Mouse (Mus musculus) kidney, postnatal 0 days (tissue): ENCODE results near the gene Nudt11. TPM values are rescaled to one million over a fixed set of nuclear protein-coding genes. Genes with fewer than 3 reads are reported as not detected.

ENCODE experiments used
- ATAC-seq: fragments of 200-750 bp; cut with Nextera tagmentation; replicated peaks from 2 replicates; pipeline ENCODE4 v1.8.0; 2017; ENCODE audit warnings: low read depth, moderate number of reproducible peaks, moderate TSS enrichment, moderate library complexity; ENCODE audit not compliant: low FRiP score
- DNase-seq: peaks from one replicate; pipeline ENCODE4 v3.0.0-alpha.2; 2016; ENCODE audit warnings: low spot score
- H3K27ac ChIP-seq: fragments of 300-500 bp; sonication (generic); 2 replicates; pipeline ENCODE4 v1.5.1; 2014; ENCODE audit warnings: mild to moderate bottlenecking
- H3K27me3 ChIP-seq: fragments of 300-500 bp; sonication (generic); 2 replicates; pipeline ENCODE4 v1.6.1; 2014; ENCODE audit warnings: low read length, mixed read lengths; ENCODE audit not compliant: insufficient read depth
- H3K36me3 ChIP-seq: fragments of 300-500 bp; sonication (generic); 2 replicates; pipeline ENCODE4 v1.6.1; 2014; ENCODE audit warnings: low read length, mixed read lengths; ENCODE audit not compliant: insufficient read depth
- H3K4me1 ChIP-seq: fragments of 300-500 bp; sonication (generic); replicated peaks from 2 replicates; pipeline ENCODE4 v1.6.1; 2014; ENCODE audit warnings: antibody characterized with exemption, low read length, mixed read lengths; ENCODE audit not compliant: insufficient read depth
- H3K4me2 ChIP-seq: fragments of 300-500 bp; sonication (generic); 2 replicates; pipeline ENCODE4 v1.6.1; 2014; ENCODE audit warnings: mild to moderate bottlenecking, low read length, moderate library complexity, mixed read lengths
- H3K4me3 ChIP-seq: fragments of 300-500 bp; sonication (generic); replicated peaks from 2 replicates; pipeline ENCODE4 v1.5.1; 2014; ENCODE audit warnings: low read depth, low read length
- H3K9ac ChIP-seq: fragments of 300-500 bp; sonication (generic); 2 replicates; pipeline ENCODE4 v1.6.1; 2014; ENCODE audit warnings: low read depth, low read length
- H3K9me3 ChIP-seq: fragments of 300-500 bp; sonication (generic); replicated peaks from 2 replicates; pipeline ENCODE4 v1.6.1; 2016; ENCODE audit warnings: low read length, inconsistent platforms, mixed read lengths
- CTCF ChIP-seq: IDR thresholded peaks from 2 replicates; pipeline ENCODE4 v1.5.1; 2016; ENCODE audit warnings: antibody characterized with exemption, low read depth, mild to moderate bottlenecking, moderate library complexity
- WGBS: fragments of 180-500 bp; shearing (Covaris S2); extraction: QIAGEN DNeasy Blood & Tissue Kit; methylation state at CpG from one replicate; pipeline ENCODE4 v1.1.7; 2014; 5-methylcytosine and 5-hydroxymethylcytosine counted together
- microRNA-seq: library from miRNA; unstranded; fragments of <30 nt; microRNA quantifications from one replicate; pipeline ENCODE4, GENCODE M21; 2016
- polyA plus RNA-seq: library from polyadenylated mRNA; unstranded; fragments of >200 nt; fragmentation: Nextera tagmentation; extraction: Ambion mirVana; gene quantifications from 2 replicates; pipeline ENCODE4 v1.2.1, GENCODE M21; 2015

Gene Nudt11
- polyA plus RNA-seq, 1 experiment from 2014 or later: 4.3 TPM

DNA sequence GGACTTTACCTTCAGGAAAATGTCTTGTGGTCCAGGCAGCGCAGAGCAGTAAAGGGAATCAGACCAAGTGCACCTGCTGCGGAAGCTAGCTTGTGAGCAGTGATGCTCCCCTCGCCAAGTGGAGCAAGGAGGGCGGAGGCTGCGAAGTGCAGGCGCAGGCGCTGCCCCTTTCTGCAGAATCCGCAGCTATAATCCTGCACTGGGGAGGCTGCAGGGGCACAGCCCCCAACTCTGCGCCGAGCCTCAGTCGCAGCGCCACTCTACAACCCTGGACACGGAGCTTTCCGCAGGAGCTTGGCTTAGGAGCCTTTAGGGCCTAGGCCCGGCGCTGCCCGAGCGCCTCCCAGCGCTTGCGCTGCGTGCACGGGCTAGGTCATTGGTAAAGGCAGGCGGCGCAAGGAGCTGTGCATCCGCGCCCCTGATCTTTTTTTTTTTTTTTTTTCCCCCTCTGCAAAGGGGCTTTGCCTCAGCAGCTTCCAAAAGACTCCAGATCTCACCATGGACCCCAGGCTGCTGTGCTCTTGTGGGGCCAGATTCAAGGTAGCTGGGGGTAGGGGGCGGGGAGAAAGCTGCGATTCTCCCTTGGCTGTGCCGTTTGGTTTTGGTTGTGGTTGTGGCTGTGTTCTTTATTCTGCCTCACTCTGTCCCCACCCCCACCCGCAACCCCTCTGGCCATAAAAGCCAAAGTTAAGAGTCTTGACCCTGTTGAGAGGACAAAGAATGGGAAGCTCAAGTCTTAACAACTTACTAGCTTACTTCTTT, 44.9 kb downstream of the Nudt11 start:
- peak; percentile 33; the same call in 1 of the 2 replicates for TF ChIP-seq CTCF
- H3K9ac ChIP-seq: no peak overlapping the region
- peak; percentile 1 for DNase-seq
- ATAC-seq: no peak; the same call in 1 of the 2 replicates
- no peaks in the 10 kb centered on the region for H3K27me3 ChIP-seq
- H3K9me3 ChIP-seq: no peaks in the 10 kb centered on the region
- WGBS: 15% methylated on average over 30 of the region's 30 CpGs
- no peak overlapping the region for H3K27ac ChIP-seq
- H3K4me1 ChIP-seq: no peaks in the 10 kb centered on the region
- H3K4me2 ChIP-seq: peak overlapping the region; percentile 52
- H3K36me3 ChIP-seq: no peaks in the 10 kb centered on the region
- H3K4me3 ChIP-seq: peak overlapping the region; percentile 17; the same call in 1 of the 2 replicates

Small RNAs within 50 kb of the gene (microRNA-seq; reads per million reads assigned to microRNA genes)
- gene Gm27360: not detected

Other genes with a start within 250 kb of the Nudt11 start
- not detected in 2 replicates for gene AU022751, start 36.0 kb downstream of the Nudt11 start, polyA plus RNA-seq
- 7.6 and 8.5 TPM in 2 replicates for gene Nudt10, start 125.6 kb downstream of the Nudt11 start, polyA plus RNA-seq